Mouse (Mus musculus) lung, adult 2 months (tissue): ENCODE measurements around the gene Zbtb44.

Experiments
- CTCF ChIP-seq: fragments of 200-500 bp; IDR thresholded peaks from 2 replicates; pipeline ENCODE4 v1.5.1; 2011; ENCODE audit warnings: mild to moderate bottlenecking, low read length, control low read depth; ENCODE audit not compliant: insufficient read depth
- POLR2A ChIP-seq: fragments of 200-500 bp; IDR thresholded peaks from 2 replicates; pipeline ENCODE4 v1.6.1; 2011; ENCODE audit warnings: low read depth, mild to moderate bottlenecking, control low read depth, low read length, borderline replicate concordance; ENCODE audit errors: extremely low read depth

DNA sequence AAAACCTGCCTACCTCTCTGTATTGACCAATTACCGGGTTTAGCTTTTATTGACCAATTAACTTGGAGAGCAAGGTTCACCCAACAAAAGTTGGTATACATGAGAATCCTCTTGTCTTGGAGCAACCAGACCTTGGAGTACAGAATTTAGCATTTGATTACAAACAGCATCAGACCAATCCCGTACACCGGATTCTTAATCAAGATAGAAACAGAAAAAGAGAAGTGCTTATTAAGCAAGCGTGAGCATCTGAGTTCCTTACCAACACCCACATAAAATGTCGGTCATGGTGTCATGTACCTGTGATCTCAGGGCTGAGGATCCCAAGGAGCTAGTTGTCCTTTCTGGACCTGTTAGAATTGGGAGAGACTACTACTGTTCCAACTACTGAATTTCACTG is 19.8 kb downstream of the Zbtb44 start:
- TF ChIP-seq CTCF (no peak), POLR2A (no peak)
